Mouse (Mus musculus): ENCODE measurements around the gene Dhx58. TPM values are rescaled to one million over a fixed set of nuclear protein-coding genes. Genes with fewer than 3 reads are reported as not detected.

Dhx58 gene
- 3.1 and 3.3 TPM in 2 replicates for polyA plus RNA-seq (2014; fragmentation: Nextera tagmentation; extraction: Ambion mirVana)

- Histone ChIP-seq H3K36me3 (ENCODE audit: insufficient read depth) (peaks cover 47% of the 10 kb centered on the region), H3K4me3 (ENCODE audit: low read depth, low read length) (no peak within 1 kb of the TSS; the same call in 1 of the 2 replicates), H3K4me1 (ENCODE audit: insufficient read depth) (0 out of 2 replicates have a peak, but pooled peaks cover 2% of the 10 kb centered on the region), H3K9me3 (ENCODE audit: low read depth, low read length) (no peaks in the 10 kb centered on the region), H3K9ac (no peak within 1 kb of the TSS), H3K27ac (ENCODE audit: low read depth) (no peak within 1 kb of the TSS), H3K4me2 (peak within 1 kb of the TSS; percentile 4; the same call in 1 of the 2 replicates), H3K27me3 (ENCODE audit: insufficient read depth, low read length) (no peaks in the 10 kb centered on the region)
- TF ChIP-seq CTCF (IDR thresholded peaks at IDR 0.05; ENCODE audit: low read depth) = no peak
- ATAC-seq (ENCODE audit: insufficient read depth) (no peak), DNase-seq (peak; percentile 13)
- WGBS = 60% methylated on average over 7 of the region's 7 CpGs
These were observed at the start of gene Dhx58 for GRCm38 (mm10) chr11:100703851-100704531. TSS of gene Dhx58 (minus strand) at chr11:100704271.

GRCm38 (mm10) chr11:100752294-100752693, 48.2 kb upstream of the Dhx58 start:
- Histone ChIP-seq H3K4me1 (ENCODE audit: insufficient read depth) (no peaks in the 10 kb centered on the region), H3K36me3 (ENCODE audit: insufficient read depth) (no peaks in the 10 kb centered on the region), H3K4me3 (ENCODE audit: low read depth, low read length) (no peak overlapping the region), H3K9ac (no peak overlapping the region), H3K27ac (ENCODE audit: low read depth) (no peak overlapping the region), H3K27me3 (ENCODE audit: insufficient read depth, low read length) (peaks cover 20% of the 10 kb centered on the region; the same call in 1 of the 2 replicates), H3K9me3 (ENCODE audit: low read depth, low read length) (no peaks in the 10 kb centered on the region), H3K4me2 (no peak overlapping the region)
- no peak for ATAC-seq (ENCODE audit: insufficient read depth)
- WGBS = 32% methylated on average over 10 of the region's 10 CpGs
- no peak for DNase-seq
- TF ChIP-seq CTCF (IDR thresholded peaks at IDR 0.05; ENCODE audit: low read depth) = no peak

- Histone ChIP-seq H3K4me3 (ENCODE audit: low read depth, low read length) (no peak overlapping the region), H3K9me3 (ENCODE audit: low read depth, low read length) (no peaks in the 10 kb centered on the region), H3K27ac (ENCODE audit: low read depth) (no peak overlapping the region), H3K36me3 (ENCODE audit: insufficient read depth) (no peaks in the 10 kb centered on the region), H3K9ac (no peak overlapping the region), H3K4me2 (no peak overlapping the region), H3K27me3 (ENCODE audit: insufficient read depth, low read length) (peaks cover 20% of the 10 kb centered on the region; the same call in 1 of the 2 replicates), H3K4me1 (ENCODE audit: insufficient read depth) (no peaks in the 10 kb centered on the region)
- 86% methylated on average over 16 of the region's 16 CpGs for WGBS
- DNase-seq (no peak), ATAC-seq (ENCODE audit: insufficient read depth) (no peak)
- no peak for TF ChIP-seq CTCF (IDR thresholded peaks at IDR 0.05; ENCODE audit: low read depth)
These were observed 46.1 kb upstream of the Dhx58 start for GRCm38 (mm10) chr11:100750127-100750526.

- Histone ChIP-seq H3K4me1 (ENCODE audit: insufficient read depth) (no peaks in the 10 kb centered on the region), H3K9me3 (ENCODE audit: low read depth, low read length) (no peaks in the 10 kb centered on the region), H3K36me3 (ENCODE audit: insufficient read depth) (no peaks in the 10 kb centered on the region), H3K4me3 (ENCODE audit: low read depth, low read length) (no peak overlapping the region), H3K27me3 (ENCODE audit: insufficient read depth, low read length) (peaks cover 20% of the 10 kb centered on the region; the same call in 1 of the 2 replicates), H3K27ac (ENCODE audit: low read depth) (no peak overlapping the region), H3K9ac (no peak overlapping the region), H3K4me2 (no peak overlapping the region)
- no peak for DNase-seq
- no peak for ATAC-seq (ENCODE audit: insufficient read depth)
- TF ChIP-seq CTCF (IDR thresholded peaks at IDR 0.05; ENCODE audit: low read depth) = no peak
- 33% methylated on average over 25 of the region's 25 CpGs for whole genome bisulfite sequencing
These were observed 45.4 kb upstream of the Dhx58 start for GRCm38 (mm10) chr11:100749469-100749868.

GRCm38 (mm10) chr11:100748620-100749019, 44.5 kb upstream of the Dhx58 start:
- WGBS = 67% methylated on average over 4 of the region's 4 CpGs
- no peak overlapping the region for H3K9ac ChIP-seq
- DNase-seq = no peak
- no peaks in the 10 kb centered on the region for H3K9me3 ChIP-seq (ENCODE audit: low read depth, low read length)
- no peak overlapping the region for H3K4me3 ChIP-seq (ENCODE audit: low read depth, low read length)
- H3K4me2 ChIP-seq = no peak overlapping the region
- peaks cover 20% of the 10 kb centered on the region; the same call in 1 of the 2 replicates for H3K27me3 ChIP-seq (ENCODE audit: insufficient read depth, low read length)
- ATAC-seq (ENCODE audit: insufficient read depth) = no peak
- TF ChIP-seq CTCF (IDR thresholded peaks at IDR 0.05; ENCODE audit: low read depth) = no peak
- H3K36me3 ChIP-seq (ENCODE audit: insufficient read depth) = no peaks in the 10 kb centered on the region
- no peaks in the 10 kb centered on the region for H3K4me1 ChIP-seq (ENCODE audit: insufficient read depth)
- H3K27ac ChIP-seq (ENCODE audit: low read depth) = no peak overlapping the region

GRCm38 (mm10) chr11:100747114-100747513, 43.0 kb upstream of the Dhx58 start:
- no peak for TF ChIP-seq CTCF (IDR thresholded peaks at IDR 0.05; ENCODE audit: low read depth)

GRCm38 (mm10) chr11:100746546-100746945, 42.5 kb upstream of the Dhx58 start:
- ATAC-seq (ENCODE audit: insufficient read depth) (no peak), DNase-seq (no peak)
- Histone ChIP-seq H3K4me1 (ENCODE audit: insufficient read depth) (no peaks in the 10 kb centered on the region), H3K9ac (no peak overlapping the region), H3K27ac (ENCODE audit: low read depth) (no peak overlapping the region), H3K4me3 (ENCODE audit: low read depth, low read length) (no peak overlapping the region), H3K4me2 (no peak overlapping the region), H3K27me3 (ENCODE audit: insufficient read depth, low read length) (peaks cover 14% of the 10 kb centered on the region; the same call in 1 of the 2 replicates), H3K9me3 (ENCODE audit: low read depth, low read length) (no peaks in the 10 kb centered on the region), H3K36me3 (ENCODE audit: insufficient read depth) (no peaks in the 10 kb centered on the region)
- TF ChIP-seq CTCF (IDR thresholded peaks at IDR 0.05; ENCODE audit: low read depth) = no peak
- WGBS = 81% methylated on average over 10 of the region's 10 CpGs

More at GRCm38 (mm10) chr11:100747114-100747513, 43.0 kb upstream of the Dhx58 start:
- Histone ChIP-seq H3K9ac (no peak overlapping the region), H3K4me3 (ENCODE audit: low read depth, low read length) (no peak overlapping the region), H3K36me3 (ENCODE audit: insufficient read depth) (no peaks in the 10 kb centered on the region), H3K9me3 (ENCODE audit: low read depth, low read length) (no peaks in the 10 kb centered on the region), H3K4me2 (no peak overlapping the region), H3K4me1 (ENCODE audit: insufficient read depth) (no peaks in the 10 kb centered on the region), H3K27ac (ENCODE audit: low read depth) (no peak overlapping the region), H3K27me3 (ENCODE audit: insufficient read depth, low read length) (peaks cover 14% of the 10 kb centered on the region; the same call in 1 of the 2 replicates)
- DNase-seq (no peak), ATAC-seq (ENCODE audit: insufficient read depth) (no peak)
- 60% methylated on average over 5 of the region's 5 CpGs for WGBS
